Mouse (Mus musculus) retina, embryonic 14.5 days (tissue): Measurements from ENCODE around the gene Cenpn.

Experiments used
- DNase-seq: peaks from one replicate; pipeline ENCODE4 v3.0.0-alpha.2; 2015; ENCODE audit warnings: low spot score

Gene Cenpn

DNA sequence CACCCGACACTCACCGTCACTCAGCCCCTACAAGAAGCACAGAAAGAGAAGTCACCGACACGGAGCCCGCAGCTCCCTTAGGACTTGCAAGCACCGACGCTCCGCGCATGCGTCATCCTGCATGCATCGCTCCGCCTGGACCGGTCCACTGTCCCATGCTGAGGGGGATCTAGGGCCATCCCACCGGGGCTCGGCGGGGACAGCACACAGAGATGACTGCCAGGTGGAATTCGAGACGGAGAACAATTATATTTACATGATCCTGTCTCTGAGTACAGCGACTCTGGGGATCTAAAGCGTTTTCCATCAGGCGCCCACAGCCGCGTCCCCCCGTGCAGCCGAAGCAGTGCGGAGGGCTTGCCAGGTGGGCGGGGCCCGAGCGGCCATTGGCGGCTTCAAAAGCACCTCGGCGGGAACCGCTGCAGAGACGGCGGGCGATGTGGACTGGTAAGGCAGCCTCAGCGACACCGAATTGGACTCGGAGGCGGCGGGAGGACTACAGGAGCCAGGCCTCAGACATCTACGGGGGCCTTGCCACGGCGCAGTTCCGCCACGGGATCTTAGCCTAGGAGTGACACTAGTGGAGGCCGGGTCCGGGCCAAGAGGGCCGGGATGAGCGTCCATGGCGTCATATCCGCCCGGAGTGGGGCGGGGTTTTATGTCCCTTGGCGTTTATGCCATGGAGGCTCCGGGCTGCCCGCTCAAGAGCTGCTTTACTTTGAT, at the start of gene Cenpn, which contains the start of gene Cmc2:
Cenpn (plus strand) TSS at position 394 of the 723 bp plus-strand sequence.
Cmc2 (minus strand) TSS at position 119 of the 723 bp plus-strand sequence.
- DNase-seq, result peak; percentile 97

DNA sequence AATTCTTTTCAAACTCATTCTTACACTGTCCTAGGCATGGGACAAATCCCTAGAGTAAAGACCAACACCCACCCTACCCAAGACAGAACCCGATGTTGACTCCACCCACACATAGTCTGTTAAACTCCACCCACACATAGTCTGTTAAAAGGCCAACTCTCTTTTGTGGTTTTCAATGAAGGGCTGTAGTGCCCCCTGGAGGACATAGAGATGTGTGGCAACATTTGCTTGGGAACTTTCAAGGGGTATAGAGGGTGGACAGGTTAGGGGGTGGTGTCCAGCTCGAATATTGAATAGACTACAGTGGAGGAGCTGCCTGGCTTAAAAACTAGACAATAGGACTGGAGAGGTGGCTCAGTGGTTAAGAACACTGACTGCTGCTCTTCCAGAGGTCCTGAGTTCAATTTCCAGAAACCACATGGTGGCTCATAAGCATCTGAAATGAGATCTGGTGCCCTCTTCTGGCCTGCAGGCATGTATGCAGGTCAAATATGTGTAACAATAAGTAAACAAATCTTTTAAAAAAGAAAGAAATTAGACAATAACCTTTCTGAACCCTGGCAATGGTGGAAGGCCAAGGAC, 48.7 kb upstream of the Cenpn start:
- peak; percentile 42 for DNase-seq

- DNase-seq, result no peak
These were observed 47.9 kb upstream of the Cenpn start for GRCm38 (mm10) chr8:116873586-116873985.

GRCm38 (mm10) chr8:116873986-116874385, 47.5 kb upstream of the Cenpn start:
- DNase-seq, result no peak

- no peak for DNase-seq
These were observed 45.6 kb upstream of the Cenpn start for GRCm38 (mm10) chr8:116875798-116876450.

DNA sequence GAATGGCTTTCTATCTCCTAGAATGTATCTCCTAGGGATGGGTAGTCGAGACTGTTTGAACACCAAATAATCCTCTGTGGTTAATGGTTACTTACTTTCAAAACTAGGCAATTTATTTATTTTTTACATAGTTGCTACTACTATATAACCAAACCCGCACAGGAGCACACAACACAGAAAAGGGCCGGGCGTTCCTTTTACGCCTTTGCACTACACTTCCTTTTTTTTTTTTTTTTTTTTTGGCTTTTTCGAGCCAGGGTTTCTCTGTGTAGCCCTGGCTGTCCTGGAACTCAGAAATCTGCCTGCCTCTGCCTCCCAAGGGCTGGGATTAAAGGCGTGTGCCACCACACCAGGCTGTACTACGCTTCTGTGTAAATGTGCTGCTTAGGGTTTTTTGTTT, 40.1 kb upstream of the Cenpn start:
- no peak for DNase-seq

DNA sequence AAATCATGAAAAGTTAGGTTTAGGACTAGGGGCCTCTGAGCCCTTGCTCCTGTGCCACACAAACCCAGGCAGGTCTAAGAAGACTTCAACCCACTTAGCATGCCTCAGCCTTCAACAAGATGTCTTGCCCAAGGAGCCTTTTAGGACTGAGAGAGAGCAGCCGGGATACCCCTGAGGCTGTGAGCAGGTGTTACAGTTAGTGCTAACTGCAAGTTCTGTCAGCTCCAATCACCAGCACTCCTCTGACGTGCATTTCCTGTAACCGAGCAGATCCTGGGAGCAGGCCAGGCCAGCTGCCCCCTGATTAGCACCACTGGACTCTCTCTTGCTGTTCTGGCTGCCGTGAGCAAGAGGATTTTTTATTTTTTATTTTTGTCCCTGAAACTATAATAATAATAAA, 33.7 kb upstream of the Cenpn start:
- peak; percentile 50 for DNase-seq

DNA sequence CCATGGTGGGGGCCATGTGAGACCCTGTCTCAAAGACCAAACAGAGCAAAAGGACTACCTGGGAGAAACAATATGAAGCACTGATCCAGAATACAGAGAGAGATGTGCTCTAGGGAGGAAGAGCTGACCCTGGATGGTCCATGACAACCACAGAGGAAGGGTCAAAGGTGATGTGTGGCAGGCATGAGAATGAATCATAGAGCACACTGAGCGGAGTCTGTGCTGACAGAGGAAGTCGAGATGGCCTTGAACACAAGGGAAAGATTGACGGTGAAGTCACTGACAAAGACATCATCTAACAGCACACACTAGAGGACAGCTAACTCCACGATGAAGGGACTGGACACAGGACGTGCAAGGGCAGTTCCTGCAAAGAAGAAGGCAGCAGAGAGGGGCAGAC, 30.1 kb upstream of the Cenpn start:
- no peak for DNase-seq

DNA sequence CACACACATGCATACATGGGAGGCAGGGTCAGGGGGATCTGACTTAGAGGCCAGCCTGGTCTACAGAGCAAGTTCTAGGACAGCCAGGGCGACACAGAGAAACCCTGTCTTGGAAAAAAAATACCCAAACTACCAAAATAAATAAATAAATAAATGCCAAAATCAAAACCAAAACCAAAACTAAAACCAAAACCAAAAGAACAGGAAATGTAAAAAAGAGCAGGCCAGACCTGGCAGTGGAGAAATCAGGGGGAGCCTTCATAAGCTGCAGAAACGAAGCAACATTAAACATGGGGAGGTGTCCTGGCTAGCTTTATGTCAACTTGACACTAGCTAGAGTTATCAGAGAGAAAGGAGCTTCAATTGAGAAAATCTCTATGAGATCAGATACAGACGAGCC, 29.4 kb upstream of the Cenpn start:
- no peak for DNase-seq

DNA sequence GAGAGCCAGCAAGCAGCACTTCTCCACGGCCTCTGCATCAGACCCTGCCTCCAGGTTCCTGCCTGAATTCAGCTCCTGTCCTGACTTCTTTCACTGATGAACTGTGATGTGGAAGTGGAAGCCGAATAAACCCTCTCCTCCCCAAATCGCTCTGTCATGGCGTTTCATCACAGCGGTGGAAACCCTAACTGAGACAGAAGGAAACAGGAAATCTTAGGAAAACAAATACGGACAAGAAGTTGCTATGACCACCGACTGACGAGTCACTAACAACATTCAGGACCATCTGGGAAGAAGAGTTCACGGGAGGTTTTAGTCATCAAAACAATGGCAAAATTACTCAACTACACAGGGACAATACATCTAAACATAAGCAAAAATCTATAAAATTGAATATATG, 28.9 kb upstream of the Cenpn start:
- no peak for DNase-seq

DNA sequence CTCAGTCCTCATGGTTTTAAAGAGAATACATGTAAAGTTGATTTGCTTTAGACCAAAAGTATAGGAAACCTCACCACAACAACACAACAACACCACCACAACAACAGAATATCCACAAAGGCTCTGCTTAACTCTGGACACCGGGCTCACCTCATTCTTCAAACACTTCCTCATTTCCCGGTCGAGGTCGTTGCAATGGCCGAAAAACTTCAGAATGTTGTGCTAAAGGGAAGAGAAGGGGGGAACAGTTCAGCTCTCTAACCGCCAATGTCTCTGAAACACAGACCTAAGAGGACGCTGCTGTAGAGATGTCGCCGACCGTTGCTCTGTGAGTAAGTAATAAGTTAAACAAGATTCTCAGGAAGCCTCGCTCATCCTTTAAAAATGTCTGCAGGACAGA, 27.6 kb upstream of the Cenpn start:
- no peak for DNase-seq

- no peak for DNase-seq
These were observed 26.0 kb upstream of the Cenpn start for GRCm38 (mm10) chr8:116895521-116895920.

DNA sequence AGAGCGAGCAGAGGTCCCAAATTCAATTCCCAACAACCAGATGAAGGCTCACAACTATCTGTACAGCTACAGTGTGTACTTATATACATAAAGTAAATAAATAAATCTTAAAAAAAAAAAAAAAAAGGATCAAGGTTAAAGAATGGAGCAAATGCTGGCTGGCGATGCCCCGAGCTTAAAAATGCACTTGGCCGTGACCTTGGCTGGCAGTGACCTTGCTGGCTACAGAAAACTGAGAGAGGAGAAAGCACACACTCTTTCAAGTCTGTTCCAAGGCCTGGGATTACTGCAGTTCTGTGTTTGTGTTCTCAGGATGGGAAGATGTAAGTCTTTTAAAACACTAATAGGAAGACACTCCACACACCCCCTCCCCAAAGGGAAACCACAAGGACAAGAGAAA, 16.8 kb upstream of the Cenpn start:
- no peak for DNase-seq

- DNase-seq, result no peak
These were observed 16.3 kb upstream of the Cenpn start for GRCm38 (mm10) chr8:116905252-116905651.

DNA sequence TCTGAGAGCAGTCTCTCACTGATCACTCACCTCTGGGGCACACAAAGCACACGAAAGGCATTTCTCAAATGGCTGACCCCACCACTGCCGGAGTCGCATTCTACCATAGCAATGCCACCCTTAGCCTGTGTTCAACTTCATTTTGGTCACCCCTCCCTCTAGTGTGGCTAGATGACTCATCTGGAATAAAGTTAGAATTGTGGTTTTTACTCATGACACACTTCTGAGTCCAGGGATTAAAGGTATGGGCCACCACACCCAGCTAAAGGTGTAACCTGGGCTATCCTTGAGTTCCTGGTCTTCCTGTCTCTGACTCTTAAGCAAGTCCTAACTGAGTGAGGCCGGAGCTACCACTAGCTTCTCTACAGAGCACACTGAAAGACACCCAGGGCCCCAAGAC, 15.7 kb upstream of the Cenpn start:
- no peak for DNase-seq

GRCm38 (mm10) chr8:116921005-116921336, 559 bp upstream of the Cenpn start:
- DNase-seq, result no peak

- no peak for DNase-seq
These were observed 679 bp downstream of the Cenpn start for GRCm38 (mm10) chr8:116922060-116922757.

GRCm38 (mm10) chr8:116923526-116923925, 2.0 kb downstream of the Cenpn start:
- no peak for DNase-seq

GRCm38 (mm10) chr8:116927880-116928279, 6.3 kb downstream of the Cenpn start:
- DNase-seq, result peak; percentile 45

- no peak for DNase-seq
These were observed 7.1 kb downstream of the Cenpn start for GRCm38 (mm10) chr8:116928588-116928987.

- DNase-seq, result no peak
These were observed 13.4 kb downstream of the Cenpn start for GRCm38 (mm10) chr8:116934976-116935375.

GRCm38 (mm10) chr8:116935506-116935905, 14.0 kb downstream of the Cenpn start:
- DNase-seq, result no peak
